Mouse (Mus musculus) skeletal muscle tissue, adult 2 months (tissue): ENCODE measurements around the gene Ska3.

Experiments used
- DNase-seq: peaks from one replicate; pipeline ENCODE4 v3.0.0-alpha.2; 2012; ENCODE audit warnings: low read depth, low spot score

Ska3 gene

GRCm38 (mm10) chr14:57797551-57797950, 28.4 kb downstream of the Ska3 start:
- no peak for DNase-seq

GRCm38 (mm10) chr14:57791171-57791570, 34.8 kb downstream of the Ska3 start:
- DNase-seq: no peak

- DNase-seq: no peak
These were observed 36.2 kb downstream of the Ska3 start for GRCm38 (mm10) chr14:57789759-57790158.

- no peak for DNase-seq
These were observed 36.7 kb downstream of the Ska3 start for GRCm38 (mm10) chr14:57789311-57789710.

GRCm38 (mm10) chr14:57787406-57787805, 38.6 kb downstream of the Ska3 start:
- DNase-seq: no peak

- no peak for DNase-seq
These were observed 53.7 kb downstream of the Ska3 start for GRCm38 (mm10) chr14:57772157-57772815.

GRCm38 (mm10) chr14:57769102-57769501, 56.9 kb downstream of the Ska3 start:
- no peak for DNase-seq

GRCm38 (mm10) chr14:57760447-57761412, 65.3 kb downstream of the Ska3 start:
- no peak for DNase-seq

- DNase-seq: no peak
These were observed 67.7 kb downstream of the Ska3 start, which contains the start of gene Lats2 for GRCm38 (mm10) chr14:57758237-57758636. Lats2 (minus strand) TSS chr14:57758388.
